Mouse (Mus musculus) lung, adult 2 months (tissue): ENCODE results near the gene Trmt112.

Experiments used
- CTCF ChIP-seq: fragments of 200-500 bp; IDR thresholded peaks from 2 replicates; pipeline ENCODE4 v1.5.1; 2011; ENCODE audit warnings: mild to moderate bottlenecking, low read length, control low read depth; ENCODE audit not compliant: insufficient read depth
- POLR2A ChIP-seq: fragments of 200-500 bp; IDR thresholded peaks from 2 replicates; pipeline ENCODE4 v1.6.1; 2011; ENCODE audit warnings: low read depth, mild to moderate bottlenecking, control low read depth, low read length, borderline replicate concordance; ENCODE audit errors: extremely low read depth

- TF ChIP-seq CTCF (no peak), POLR2A (no peak)
Measured at GRCm38 (mm10) chr19:6859971-6860370, 49.5 kb upstream of the Trmt112 start.
